Mouse (Mus musculus) forebrain, embryonic 10.5 days (tissue): Measurements from ENCODE around the gene Ap1m2. TPM values are rescaled to one million over a fixed set of nuclear protein-coding genes. Genes with fewer than 3 reads are reported as not detected.
A peak's percentile ranks its signal among the peaks of the same experiment; 100 is the strongest.
"Not testable (repeated sequence)": the region's sequence is repeated elsewhere in the genome, so short reads cannot be mapped to it uniquely, and the experiment has no call there.

Experiments used
- DNase-seq: peaks from one replicate; pipeline ENCODE4 v3.0.0-alpha.2; 2017; ENCODE audit warnings: low spot score; ENCODE audit errors: extremely low spot score
- H3K27ac ChIP-seq: fragments of 300-500 bp; sonication (generic); 2 replicates; pipeline ENCODE4 v1.5.1; 2016; ENCODE audit warnings: mild to moderate bottlenecking
- H3K27me3 ChIP-seq: fragments of 300-500 bp; sonication (generic); 2 replicates; pipeline ENCODE4 v1.6.1; 2016; ENCODE audit warnings: mild to moderate bottlenecking; ENCODE audit not compliant: poor library complexity, severe bottlenecking
- H3K36me3 ChIP-seq: fragments of 300-500 bp; sonication (generic); replicated peaks from 2 replicates; pipeline ENCODE4 v1.6.1; 2016; ENCODE audit warnings: mild to moderate bottlenecking, moderate library complexity
- H3K4me1 ChIP-seq: fragments of 300-500 bp; sonication (generic); 2 replicates; pipeline ENCODE4 v1.6.1; 2016
- H3K4me3 ChIP-seq: fragments of 300-500 bp; sonication (generic); 2 replicates; pipeline ENCODE4 v1.5.1; 2016; ENCODE audit warnings: mild to moderate bottlenecking, moderate library complexity
- H3K9me3 ChIP-seq: fragments of 300-500 bp; sonication (generic); 2 replicates; pipeline ENCODE4 v1.6.1; 2016; ENCODE audit warnings: mild to moderate bottlenecking, moderate library complexity
- WGBS: fragments of 180-500 bp; shearing (Covaris S2); methylation state at CpG from one replicate; pipeline ENCODE4 v1.1.7; 2016; 5-methylcytosine and 5-hydroxymethylcytosine counted together
- polyA plus RNA-seq: library from polyadenylated mRNA; unstranded; fragments of >200 nt; fragmentation: Nextera tagmentation; extraction: Ambion mirVana; gene quantifications from 2 replicates; pipeline ENCODE4 v1.2.1, GENCODE M21; 2016

The Ap1m2 gene
- polyA plus RNA-seq, 1 experiment from 2014 or later = 8.5 TPM

DNA sequence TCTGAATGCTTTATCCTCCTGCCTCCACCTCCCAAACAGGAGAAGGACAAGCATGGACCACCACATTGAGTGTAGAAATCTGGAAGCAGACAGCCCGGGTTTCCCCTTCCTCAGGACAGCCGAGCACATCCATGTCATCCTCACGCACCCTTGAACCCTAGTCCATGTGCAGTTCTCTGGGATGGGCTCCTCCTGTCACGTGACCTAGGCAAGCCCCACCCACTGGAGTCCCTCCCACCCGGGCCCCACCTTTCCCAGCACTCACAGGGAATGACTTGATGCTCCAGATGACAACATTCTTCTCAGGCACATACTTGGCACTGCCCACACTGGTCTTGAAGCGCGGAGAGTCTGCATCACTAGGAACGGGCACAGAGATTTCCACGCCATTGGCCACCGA, 13.1 kb downstream of the Ap1m2 start:
- H3K27me3 ChIP-seq = no peaks in the 10 kb centered on the region
- H3K27ac ChIP-seq = no peak overlapping the region
- DNase-seq = no peak
- H3K4me3 ChIP-seq = no peak overlapping the region
- peaks cover 11% of the 10 kb centered on the region; the same call in 1 of the 2 replicates for H3K9me3 ChIP-seq
- H3K36me3 ChIP-seq = no peaks in the 10 kb centered on the region
- no peaks in the 10 kb centered on the region for H3K4me1 ChIP-seq
- WGBS = 84% methylated on average over 10 of the region's 10 CpGs

DNA sequence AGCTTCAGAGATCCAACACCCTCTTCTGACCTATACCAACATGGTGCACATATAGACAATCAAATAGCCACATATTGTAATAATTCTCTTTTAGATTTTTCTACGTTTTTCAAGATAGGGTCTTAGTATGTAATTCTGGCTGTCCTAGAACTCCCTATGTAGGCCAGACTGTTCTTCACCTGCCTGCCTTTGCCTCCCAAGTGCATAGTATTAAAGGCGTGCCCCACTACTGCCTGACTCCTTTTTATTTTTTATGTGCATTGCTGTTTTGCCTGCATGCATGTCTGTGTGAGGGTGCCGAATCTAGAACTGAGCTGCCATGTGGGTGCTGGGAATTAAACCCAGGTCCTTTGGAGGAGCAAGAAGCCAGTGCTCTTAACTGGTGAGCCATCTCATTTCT, 19.9 kb downstream of the Ap1m2 start:
- peaks cover 36% of the 10 kb centered on the region for H3K4me1 ChIP-seq
- H3K9me3 ChIP-seq = no peaks in the 10 kb centered on the region
- 92% methylated on average over 3 of the region's 3 CpGs for WGBS
- H3K27ac ChIP-seq = peak overlapping the region; percentile 92; the same call in 1 of the 2 replicates
- H3K4me3 ChIP-seq = peak overlapping the region; percentile 83; the same call in 1 of the 2 replicates
- DNase-seq = no peak
- peaks cover 7% of the 10 kb centered on the region for H3K36me3 ChIP-seq
- no peaks in the 10 kb centered on the region for H3K27me3 ChIP-seq

DNA sequence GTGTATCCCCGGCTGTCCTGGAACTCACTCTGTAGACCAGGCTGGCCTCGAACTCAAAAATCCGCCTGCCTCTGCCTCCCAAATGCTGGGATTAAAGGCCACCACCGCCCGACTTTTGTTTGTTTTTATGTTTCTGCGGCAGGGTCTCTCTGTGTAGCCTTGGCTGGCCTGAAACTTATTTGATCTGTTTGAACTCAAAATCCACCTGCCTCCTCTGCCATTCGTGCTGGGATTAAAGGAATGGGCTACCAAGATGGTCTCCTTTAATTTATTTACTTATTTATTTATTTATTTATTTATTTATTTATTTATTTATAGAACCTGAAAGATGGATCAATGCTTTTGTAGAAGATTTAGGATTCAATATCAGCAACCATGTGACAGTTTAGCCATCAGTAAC, 20.3 kb downstream of the Ap1m2 start:
- not testable (repeated sequence) for DNase-seq, H3K27me3 ChIP-seq, H3K36me3 ChIP-seq, H3K9me3 ChIP-seq
- 25% methylated on average over 7 of the region's 7 CpGs for WGBS
- H3K4me1 ChIP-seq = peaks cover 40% of the 10 kb centered on the region
- H3K4me3 ChIP-seq = peak overlapping the region; percentile 83
- peak overlapping the region; percentile 92 for H3K27ac ChIP-seq

DNA sequence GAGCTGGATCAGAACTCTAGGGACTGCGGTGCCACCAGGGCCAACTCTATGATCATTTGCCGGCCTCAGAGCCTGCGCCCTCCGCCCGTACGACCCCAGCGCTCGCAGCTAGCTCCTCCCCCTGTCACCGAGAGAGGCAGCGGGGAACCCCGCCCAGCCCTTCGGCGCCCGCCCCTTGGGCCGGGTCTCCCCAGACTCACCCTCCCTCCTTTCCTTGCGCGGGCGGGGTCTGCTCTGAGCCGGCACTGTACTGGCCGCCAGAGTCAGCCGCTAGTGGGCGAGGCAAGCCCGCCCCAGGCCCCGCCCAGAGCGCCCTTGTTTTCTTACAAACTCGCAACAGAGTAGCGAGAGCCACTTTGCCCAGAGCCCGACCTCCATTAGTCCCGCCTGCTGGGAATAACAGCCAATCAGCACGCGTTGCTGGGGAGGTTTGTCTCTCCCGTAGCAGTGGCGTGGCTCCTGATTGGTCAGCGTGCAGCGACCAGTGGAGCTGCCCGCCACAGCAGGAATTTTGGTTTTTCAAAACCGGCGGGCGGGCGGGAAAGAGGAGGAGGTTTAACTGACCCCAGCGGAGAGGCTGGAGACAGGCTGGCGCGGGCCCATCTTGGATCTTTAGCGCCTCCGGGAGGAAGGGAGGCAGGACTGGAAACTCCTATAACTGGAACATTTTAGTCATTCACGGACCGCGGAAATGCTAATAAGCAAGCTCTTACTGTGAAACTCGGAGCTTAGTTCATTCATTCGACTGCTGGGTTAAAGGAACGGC, 20.9 kb downstream of the Ap1m2 start, which contains the start of gene Cdkn2d:
Gene Cdkn2d, minus strand, starts transcription at position 386 of the 766 bp plus-strand sequence.
- Histone ChIP-seq H3K27me3 (no peaks in the 10 kb centered on the region), H3K36me3 (peaks cover 7% of the 10 kb centered on the region), H3K4me3 (peak within 1 kb of the TSS; percentile 83), H3K9me3 (no peaks in the 10 kb centered on the region), H3K4me1 (peaks cover 47% of the 10 kb centered on the region), H3K27ac (peak within 1 kb of the TSS; percentile 92)
- DNase-seq = peak; percentile 100
- WGBS = under 1% methylated on average over 51 of the region's 51 CpGs

DNA sequence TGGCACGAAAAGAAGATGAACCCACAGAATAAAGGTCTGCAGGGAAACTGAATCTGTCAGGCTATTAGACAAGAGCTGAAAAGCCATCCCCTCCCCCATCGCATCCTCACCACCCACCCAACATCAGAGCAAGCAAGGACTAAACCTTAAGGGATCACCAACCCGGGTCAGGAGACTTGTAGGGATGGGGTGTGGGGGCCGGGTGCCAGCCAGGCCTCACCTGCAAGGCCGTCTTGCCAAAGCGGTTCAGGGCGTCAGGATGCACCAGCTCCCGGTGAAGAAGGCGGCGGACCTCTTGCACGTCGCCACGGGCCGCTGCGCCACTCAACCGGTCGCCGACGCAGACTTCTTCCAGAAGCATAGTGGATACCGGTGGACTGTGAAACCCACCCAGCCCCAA, 21.5 kb downstream of the Ap1m2 start:
- peaks cover 10% of the 10 kb centered on the region for H3K36me3 ChIP-seq
- DNase-seq = no peak
- peaks cover 47% of the 10 kb centered on the region for H3K4me1 ChIP-seq
- no peaks in the 10 kb centered on the region for H3K27me3 ChIP-seq
- H3K9me3 ChIP-seq = no peaks in the 10 kb centered on the region
- peak overlapping the region; percentile 92 for H3K27ac ChIP-seq
- under 1% methylated on average over 20 of the region's 20 CpGs for WGBS
- peak overlapping the region; percentile 83 for H3K4me3 ChIP-seq

DNA sequence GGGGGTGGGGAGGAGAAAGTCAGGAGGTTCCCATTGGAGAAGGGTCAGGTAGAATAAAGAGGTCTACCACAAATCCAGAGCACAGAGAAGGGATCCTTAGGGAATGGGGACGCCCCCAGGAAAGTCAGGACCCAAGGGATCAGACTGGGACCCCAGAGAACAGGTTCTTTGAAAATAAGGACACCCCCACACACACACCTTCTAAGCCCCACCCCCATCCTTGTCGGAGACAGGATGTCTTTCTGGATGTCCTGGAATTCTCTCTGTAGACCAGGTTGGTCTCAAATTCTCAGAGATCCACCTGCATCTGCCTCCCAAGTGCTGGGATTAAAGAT, 22.8 kb downstream of the Ap1m2 start:
- WGBS = 83% methylated on average over 2 of the region's 2 CpGs
- no peak for DNase-seq
- H3K36me3 ChIP-seq = peaks cover 23% of the 10 kb centered on the region
- no peak overlapping the region for H3K27ac ChIP-seq
- H3K9me3 ChIP-seq = no peaks in the 10 kb centered on the region
- H3K27me3 ChIP-seq = no peaks in the 10 kb centered on the region
- H3K4me3 ChIP-seq = peak overlapping the region; percentile 83
- H3K4me1 ChIP-seq = peaks cover 47% of the 10 kb centered on the region

DNA sequence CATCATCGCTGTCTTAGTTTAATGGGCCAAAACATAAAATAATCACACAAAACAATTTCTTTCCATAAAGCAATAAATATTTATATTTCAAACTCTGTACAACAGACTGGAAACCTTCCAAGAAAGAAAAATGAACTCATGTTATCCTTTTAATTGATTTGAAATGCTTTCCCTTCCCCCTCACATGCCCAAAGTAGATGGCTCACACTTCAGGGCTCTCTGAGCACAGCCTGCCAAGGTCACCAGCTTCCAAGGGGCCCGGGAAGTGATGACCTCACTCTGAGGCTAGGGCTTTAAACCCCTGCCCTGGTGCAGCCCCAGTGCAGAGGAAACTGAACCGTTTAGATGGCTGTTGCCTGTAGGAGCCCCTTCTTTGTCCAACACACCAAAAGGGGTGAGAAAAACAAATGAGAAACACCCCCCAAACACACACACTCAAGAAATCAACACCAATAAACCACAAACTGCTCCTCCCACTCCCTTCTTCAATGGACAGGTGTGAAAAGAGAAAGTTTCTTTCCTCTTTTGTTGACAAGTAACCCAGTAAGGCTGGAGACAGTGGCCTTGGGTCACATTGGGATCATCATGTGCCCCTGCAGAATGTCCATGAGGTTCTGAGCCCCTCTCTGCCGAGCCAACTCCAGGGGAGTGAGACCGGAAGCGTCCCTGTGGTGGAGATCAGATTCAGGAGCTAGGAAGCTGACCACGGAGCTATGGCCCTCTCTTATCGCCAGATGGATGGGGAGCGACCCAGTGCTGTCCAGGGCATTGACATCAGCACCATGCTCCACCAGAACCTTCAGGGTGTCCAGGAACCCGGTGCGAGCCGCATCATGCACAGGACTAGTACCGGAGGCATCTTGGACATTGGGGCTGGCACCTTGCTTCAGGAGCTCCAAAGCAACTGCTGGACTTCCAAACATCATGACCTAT, 23.5 kb downstream of the Ap1m2 start:
- 83% methylated on average over 13 of the region's 13 CpGs for WGBS
- peak overlapping the region; percentile 90 for H3K27ac ChIP-seq
- no peak for DNase-seq
- H3K36me3 ChIP-seq = peaks cover 29% of the 10 kb centered on the region
- H3K27me3 ChIP-seq = no peaks in the 10 kb centered on the region
- peaks cover 47% of the 10 kb centered on the region for H3K4me1 ChIP-seq
- peak overlapping the region; percentile 83 for H3K4me3 ChIP-seq
- H3K9me3 ChIP-seq = no peaks in the 10 kb centered on the region

DNA sequence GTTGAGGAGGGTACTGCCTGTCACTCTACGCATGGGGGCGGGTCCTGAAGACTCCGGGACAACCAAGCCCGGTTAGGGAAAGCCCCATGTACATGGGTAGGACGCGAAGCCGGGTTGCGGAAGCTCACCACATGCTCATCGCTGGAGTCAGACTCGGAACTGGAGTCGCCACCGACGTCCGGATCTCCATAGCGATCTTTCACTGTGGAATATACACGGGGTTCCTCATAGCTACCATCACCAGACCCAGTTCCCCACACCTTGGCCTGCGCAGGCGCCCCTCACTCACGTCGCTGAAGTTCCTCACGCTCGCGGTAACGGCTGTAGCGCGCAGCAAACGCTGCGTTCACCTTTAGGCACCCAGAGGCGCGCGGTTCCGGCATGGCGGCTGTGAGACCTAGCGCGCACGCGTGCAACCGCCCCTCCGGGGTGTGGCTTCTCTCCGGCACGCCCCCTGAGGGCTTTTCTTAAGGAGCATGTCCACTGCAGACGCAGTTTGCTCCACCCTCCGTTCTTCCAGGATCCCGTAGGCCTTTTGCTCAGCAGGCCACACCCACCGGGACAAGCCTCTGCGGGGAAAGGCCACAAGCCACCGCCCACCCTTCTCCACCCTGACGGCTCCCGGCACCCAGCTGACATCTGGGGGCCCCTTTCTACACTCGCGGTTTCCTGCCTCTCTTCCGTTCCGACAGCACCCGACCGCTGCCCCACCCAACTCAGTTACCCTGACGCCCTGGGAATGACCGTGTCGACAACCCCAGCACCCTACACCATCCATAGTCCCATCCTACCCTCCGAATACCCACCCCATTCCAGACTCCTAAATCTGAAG, 24.4 kb downstream of the Ap1m2 start, which contains the start of gene Kri1:
Gene Kri1, minus strand, starts transcription at position 399 of the 832 bp plus-strand sequence.
- Histone ChIP-seq H3K4me1 (peaks cover 47% of the 10 kb centered on the region), H3K36me3 (peaks cover 36% of the 10 kb centered on the region), H3K9me3 (no peaks in the 10 kb centered on the region), H3K27me3 (no peaks in the 10 kb centered on the region), H3K27ac (peak within 1 kb of the TSS; percentile 90), H3K4me3 (peak within 1 kb of the TSS; percentile 83)
- DNase-seq = peak; percentile 95
- WGBS = under 1% methylated on average over 59 of the region's 59 CpGs

DNA sequence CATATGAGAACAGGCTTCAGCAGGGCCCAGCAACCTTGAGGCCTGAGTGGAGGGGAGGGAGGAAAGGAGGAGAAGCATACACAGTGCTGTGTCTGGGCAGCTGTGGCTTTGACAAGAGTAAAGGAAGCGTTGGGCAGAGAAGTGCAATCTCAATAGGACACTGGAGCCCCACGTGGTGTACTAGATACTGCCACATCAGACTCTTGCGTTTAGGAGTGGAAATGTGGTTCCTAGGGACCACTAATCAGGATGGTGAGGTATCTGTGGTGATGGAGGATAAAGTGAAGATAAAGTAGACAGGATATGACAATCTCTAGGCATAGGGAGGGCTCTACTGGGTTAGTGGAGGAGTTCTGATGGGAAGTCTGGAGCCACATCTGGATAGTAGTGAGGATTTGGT, 25.4 kb downstream of the Ap1m2 start:
- Histone ChIP-seq H3K4me3 (peak overlapping the region; percentile 83), H3K27ac (0 out of 2 replicates have a peak overlapping the region, but pooled peaks have one; percentile 90), H3K9me3 (no peaks in the 10 kb centered on the region), H3K27me3 (no peaks in the 10 kb centered on the region), H3K4me1 (peaks cover 43% of the 10 kb centered on the region), H3K36me3 (peaks cover 46% of the 10 kb centered on the region)
- no peak for DNase-seq
- 67% methylated on average over 3 of the region's 3 CpGs for WGBS

DNA sequence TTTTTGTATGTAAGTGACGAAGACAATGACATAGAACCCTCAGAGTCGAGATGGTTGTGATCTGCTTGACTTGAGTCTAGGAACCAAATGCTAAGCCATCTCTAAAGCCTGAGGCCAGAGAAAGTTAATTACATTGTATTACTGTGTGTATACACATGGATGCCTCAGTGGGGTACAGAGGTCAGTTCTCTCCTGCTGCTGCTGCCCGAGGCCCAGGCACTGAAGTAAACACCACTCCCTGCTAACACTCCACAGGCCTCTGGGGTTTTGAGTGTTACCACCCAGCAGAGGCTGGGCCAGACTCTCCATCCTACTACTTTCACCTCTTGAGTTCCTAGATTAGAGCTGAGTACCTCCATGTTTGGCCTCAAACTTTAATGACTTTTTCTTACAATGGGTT, 28.1 kb downstream of the Ap1m2 start:
- no peak for DNase-seq
- Histone ChIP-seq H3K4me1 (peaks cover 25% of the 10 kb centered on the region), H3K27ac (no peak overlapping the region), H3K27me3 (no peaks in the 10 kb centered on the region), H3K4me3 (no peak overlapping the region), H3K9me3 (no peaks in the 10 kb centered on the region), H3K36me3 (peaks cover 69% of the 10 kb centered on the region)
- WGBS = 88% methylated on average over 3 of the region's 3 CpGs

DNA sequence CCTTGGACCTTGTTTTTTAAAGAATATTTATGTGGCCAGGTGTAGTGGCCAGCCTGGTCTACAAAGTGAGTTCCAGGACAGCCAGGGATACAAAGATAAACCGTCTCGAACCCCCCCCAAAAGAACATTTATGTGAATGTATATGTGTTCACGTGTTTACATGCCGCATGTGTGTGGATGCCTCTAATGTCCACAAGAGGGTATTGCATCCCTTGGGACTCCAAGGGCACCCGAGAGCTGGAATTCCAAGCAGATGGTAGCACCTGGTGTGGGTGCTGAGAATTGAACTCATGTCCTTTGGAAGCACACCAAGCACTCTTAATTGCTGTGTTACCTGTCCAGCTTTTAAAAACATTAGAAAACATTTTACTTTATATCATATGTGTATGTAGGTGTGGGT, 28.5 kb downstream of the Ap1m2 start:
- Histone ChIP-seq H3K36me3 (peaks cover 69% of the 10 kb centered on the region), H3K9me3 (no peaks in the 10 kb centered on the region), H3K4me1 (peaks cover 21% of the 10 kb centered on the region), H3K4me3 (no peak overlapping the region), H3K27me3 (no peaks in the 10 kb centered on the region), H3K27ac (no peak overlapping the region)
- DNase-seq = no peak
- WGBS = 92% methylated on average over 5 of the region's 5 CpGs

DNA sequence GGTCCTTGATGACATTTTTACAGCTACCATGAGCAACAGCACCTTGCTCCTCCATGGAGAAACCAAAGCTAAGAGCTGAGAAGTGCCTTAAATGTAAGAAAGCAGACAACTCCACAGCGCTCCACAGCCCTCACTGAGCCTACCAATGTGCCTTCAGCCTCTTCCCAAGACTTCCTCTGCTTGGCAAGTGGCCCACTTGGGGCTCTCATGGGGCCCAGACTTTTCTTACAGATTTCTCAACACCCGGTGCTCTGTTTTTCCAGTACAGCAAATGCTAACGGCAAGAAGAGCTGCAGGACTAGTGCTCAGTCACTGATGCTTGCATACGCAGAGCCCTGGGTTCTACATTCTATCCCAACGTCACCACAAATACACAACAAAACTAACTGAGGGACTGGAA, 34.4 kb downstream of the Ap1m2 start:
- H3K4me1 ChIP-seq = no peaks in the 10 kb centered on the region
- peaks cover 98% of the 10 kb centered on the region for H3K36me3 ChIP-seq
- no peak for DNase-seq
- H3K27me3 ChIP-seq = no peaks in the 10 kb centered on the region
- 98% methylated on average over 5 of the region's 5 CpGs for WGBS
- no peaks in the 10 kb centered on the region for H3K9me3 ChIP-seq
- H3K4me3 ChIP-seq = no peak overlapping the region
- no peak overlapping the region for H3K27ac ChIP-seq
